Mouse (Mus musculus) cortical plate, adult 2 months (tissue): ENCODE measurements around the gene Brd3os.

Experiments
- CTCF ChIP-seq: fragments of 200-500 bp; IDR thresholded peaks from 2 replicates; pipeline ENCODE4 v1.5.1; 2011; ENCODE audit warnings: mild to moderate bottlenecking, control low read depth, low read length; ENCODE audit not compliant: insufficient read depth; ENCODE audit errors: extremely low read depth
- POLR2A ChIP-seq: fragments of 200-500 bp; IDR thresholded peaks from 2 replicates; pipeline ENCODE4 v1.6.1; 2011; ENCODE audit warnings: mild to moderate bottlenecking, low read length, control low read depth; ENCODE audit not compliant: insufficient read depth; ENCODE audit errors: extremely low read depth

- no peak for TF ChIP-seq CTCF
- no peak for TF ChIP-seq POLR2A
Measured at GRCm38 (mm10) chr2:27470535-27470934, 28.4 kb downstream of the Brd3os start.
